Mouse (Mus musculus) bone marrow, adult 2 months (tissue): ENCODE measurements around the gene Gm5294.

Experiments
- CTCF ChIP-seq: fragments of 200-500 bp; IDR thresholded peaks from 2 replicates; pipeline ENCODE4 v1.5.1; 2011; ENCODE audit warnings: low read length, control low read depth; ENCODE audit not compliant: control insufficient read depth, insufficient read depth
- POLR2A ChIP-seq: fragments of 200-500 bp; IDR thresholded peaks from 2 replicates; pipeline ENCODE4 v1.6.1; 2011; ENCODE audit warnings: low read depth, mild to moderate bottlenecking, control low read depth, low read length, borderline replicate concordance; ENCODE audit not compliant: control insufficient read depth

GRCm38 (mm10) chr5:138864880-138865279 is 45.0 kb downstream of the Gm5294 start:
- TF ChIP-seq CTCF: no peak
- no peak for TF ChIP-seq POLR2A
